Mouse (Mus musculus): ENCODE measurements at regions not wholly inside any gene's neighbourhood (a gene's known extent, or its start where the extent isn't known, plus 50 kb on each side); places are given as distances from the start of the nearest gene placed in this dataset.

GRCm38 (mm10) chr8:34482676-34483075, 371.1 kb upstream of the Gm10131 start:
- no peaks in the 10 kb centered on the region for H3K36me3 ChIP-seq (ENCODE audit: control insufficient read depth, insufficient read depth)
- no peak overlapping the region for H3K4me2 ChIP-seq (ENCODE audit: low read depth)
- H3ac ChIP-seq (ENCODE audit: control insufficient read depth, insufficient read length), result no peak overlapping the region
- no peaks in the 10 kb centered on the region for H3K27me3 ChIP-seq (ENCODE audit: control insufficient read depth, insufficient read depth, insufficient read length)
- no peaks in the 10 kb centered on the region for H3K79me2 ChIP-seq (ENCODE audit: control insufficient read depth, insufficient read depth)
- TF ChIP-seq CEBPB (IDR thresholded peaks at IDR 0.05; ENCODE audit: insufficient read depth, poor library complexity, severe bottlenecking), result no peak
- TF ChIP-seq REST (IDR thresholded peaks at IDR 0.05; ENCODE audit: insufficient read depth, insufficient read length), result no peak
- no peak overlapping the region for H3K4me3 ChIP-seq

- TF ChIP-seq CEBPB (IDR thresholded peaks at IDR 0.05; ENCODE audit: insufficient read depth, poor library complexity, severe bottlenecking), result no peak
- TF ChIP-seq MYOD1 (IDR thresholded peaks at IDR 0.05; ENCODE audit: control insufficient read depth in 1 of 3, insufficient read length in 2 of 3, low read depth in 2 of 3), result no peak
- no peak for TF ChIP-seq SRF (IDR thresholded peaks at IDR 0.05; ENCODE audit: control insufficient read depth, insufficient read length, low read depth)
- TF ChIP-seq REST (IDR thresholded peaks at IDR 0.05; ENCODE audit: insufficient read depth, insufficient read length), result no peak
- TF ChIP-seq TCF3 (IDR thresholded peaks at IDR 0.05; ENCODE audit: insufficient read length, low read depth), result no peak
- no peak for TF ChIP-seq POLR2AphosphoS2 (IDR thresholded peaks at IDR 0.05; ENCODE audit: insufficient read length, low read depth)
- no peak for TF ChIP-seq TCF12 (IDR thresholded peaks at IDR 0.05; ENCODE audit: insufficient read depth, poor library complexity, severe bottlenecking)
- no peak for TF ChIP-seq E2F4 (IDR thresholded peaks at IDR 0.05; ENCODE audit: insufficient read depth)
- no peak for TF ChIP-seq MAX (IDR thresholded peaks at IDR 0.05; ENCODE audit: low read depth)
- no peak for TF ChIP-seq POLR2A (IDR thresholded peaks at IDR 0.05; ENCODE audit: insufficient read length, low read depth)
- TF ChIP-seq USF1 (IDR thresholded peaks at IDR 0.05; ENCODE audit: low read depth), result no peak
- no peak for TF ChIP-seq MYOG (IDR thresholded peaks at IDR 0.05; ENCODE audit: control insufficient read depth in 1 of 3, insufficient read depth in 1 of 3, insufficient read length in 2 of 3, low read depth in 2 of 3)
- Histone ChIP-seq H3ac (ENCODE audit: control insufficient read depth, insufficient read length) (no peak overlapping the region), H3K4me2 (ENCODE audit: low read depth) (no peak overlapping the region), H3K79me2 (ENCODE audit: control insufficient read depth, insufficient read depth) (no peaks in the 10 kb centered on the region), H3K27me3 (ENCODE audit: control insufficient read depth, insufficient read depth, insufficient read length) (no peaks in the 10 kb centered on the region), H3K36me3 (ENCODE audit: control insufficient read depth, insufficient read depth) (no peaks in the 10 kb centered on the region), H3K4me3 (no peak overlapping the region)
These were observed 369.0 kb upstream of the Gm10131 start for GRCm38 (mm10) chr8:34480496-34480895.

GRCm38 (mm10) chr8:34478891-34479290, 367.4 kb upstream of the Gm10131 start:
- Histone ChIP-seq H3K79me2 (ENCODE audit: control insufficient read depth, insufficient read depth) (no peaks in the 10 kb centered on the region), H3K4me3 (no peak overlapping the region), H3K36me3 (ENCODE audit: control insufficient read depth, insufficient read depth) (no peaks in the 10 kb centered on the region), H3K27me3 (ENCODE audit: control insufficient read depth, insufficient read depth, insufficient read length) (no peaks in the 10 kb centered on the region), H3ac (ENCODE audit: control insufficient read depth, insufficient read length) (no peak overlapping the region), H3K4me2 (ENCODE audit: low read depth) (no peak overlapping the region)
- TF ChIP-seq MAX (IDR thresholded peaks at IDR 0.05; ENCODE audit: low read depth) (no peak), E2F4 (IDR thresholded peaks at IDR 0.05; ENCODE audit: insufficient read depth) (no peak), MYOD1 (IDR thresholded peaks at IDR 0.05; ENCODE audit: control insufficient read depth in 1 of 3, insufficient read length in 2 of 3, low read depth in 2 of 3) (no peak), CEBPB (IDR thresholded peaks at IDR 0.05; ENCODE audit: insufficient read depth, poor library complexity, severe bottlenecking) (no peak), REST (IDR thresholded peaks at IDR 0.05; ENCODE audit: insufficient read depth, insufficient read length) (no peak), POLR2AphosphoS2 (IDR thresholded peaks at IDR 0.05; ENCODE audit: insufficient read length, low read depth) (no peak)

DNA sequence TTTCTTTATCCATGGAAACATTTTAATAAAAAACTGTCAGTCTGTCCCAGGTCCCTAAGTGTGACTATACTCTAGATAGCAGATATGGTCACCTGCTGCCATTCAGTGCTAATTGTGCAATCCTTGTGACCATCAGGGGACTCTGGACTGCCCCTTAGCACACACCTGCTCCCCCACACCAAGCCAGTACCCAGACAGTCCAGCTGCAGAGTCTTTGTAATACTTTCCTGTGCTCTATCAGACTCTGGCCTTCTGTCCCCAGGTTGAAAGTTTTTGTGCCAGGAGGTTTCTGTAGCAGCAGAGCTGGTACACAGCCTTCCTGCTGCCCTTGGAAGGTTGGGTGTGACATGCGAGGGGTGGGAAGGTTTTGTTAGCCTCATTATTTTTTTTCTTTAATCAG, 366.9 kb upstream of the Gm10131 start:
- H3K27me3 ChIP-seq (ENCODE audit: control insufficient read depth, insufficient read depth, insufficient read length), result no peaks in the 10 kb centered on the region
- TF ChIP-seq USF1 (IDR thresholded peaks at IDR 0.05; ENCODE audit: low read depth) (no peak), REST (IDR thresholded peaks at IDR 0.05; ENCODE audit: insufficient read depth, insufficient read length) (no peak), TCF3 (IDR thresholded peaks at IDR 0.05; ENCODE audit: insufficient read length, low read depth) (no peak), MYOD1 (IDR thresholded peaks at IDR 0.05; ENCODE audit: control insufficient read depth in 1 of 3, insufficient read length in 2 of 3, low read depth in 2 of 3) (no peak), MYOG (IDR thresholded peaks at IDR 0.05; ENCODE audit: control insufficient read depth in 1 of 3, insufficient read depth in 1 of 3, insufficient read length in 2 of 3, low read depth in 2 of 3) (no peak), TCF12 (IDR thresholded peaks at IDR 0.05; ENCODE audit: insufficient read depth, poor library complexity, severe bottlenecking) (no peak), SRF (IDR thresholded peaks at IDR 0.05; ENCODE audit: control insufficient read depth, insufficient read length, low read depth) (no peak), MAX (IDR thresholded peaks at IDR 0.05; ENCODE audit: low read depth) (no peak)
- H3ac ChIP-seq (ENCODE audit: control insufficient read depth, insufficient read length), result no peak overlapping the region
- H3K4me3 ChIP-seq, result no peak overlapping the region
- no peaks in the 10 kb centered on the region for H3K36me3 ChIP-seq (ENCODE audit: control insufficient read depth, insufficient read depth)
- H3K79me2 ChIP-seq (ENCODE audit: control insufficient read depth, insufficient read depth), result no peaks in the 10 kb centered on the region
- no peak overlapping the region for H3K4me2 ChIP-seq (ENCODE audit: low read depth)

DNA sequence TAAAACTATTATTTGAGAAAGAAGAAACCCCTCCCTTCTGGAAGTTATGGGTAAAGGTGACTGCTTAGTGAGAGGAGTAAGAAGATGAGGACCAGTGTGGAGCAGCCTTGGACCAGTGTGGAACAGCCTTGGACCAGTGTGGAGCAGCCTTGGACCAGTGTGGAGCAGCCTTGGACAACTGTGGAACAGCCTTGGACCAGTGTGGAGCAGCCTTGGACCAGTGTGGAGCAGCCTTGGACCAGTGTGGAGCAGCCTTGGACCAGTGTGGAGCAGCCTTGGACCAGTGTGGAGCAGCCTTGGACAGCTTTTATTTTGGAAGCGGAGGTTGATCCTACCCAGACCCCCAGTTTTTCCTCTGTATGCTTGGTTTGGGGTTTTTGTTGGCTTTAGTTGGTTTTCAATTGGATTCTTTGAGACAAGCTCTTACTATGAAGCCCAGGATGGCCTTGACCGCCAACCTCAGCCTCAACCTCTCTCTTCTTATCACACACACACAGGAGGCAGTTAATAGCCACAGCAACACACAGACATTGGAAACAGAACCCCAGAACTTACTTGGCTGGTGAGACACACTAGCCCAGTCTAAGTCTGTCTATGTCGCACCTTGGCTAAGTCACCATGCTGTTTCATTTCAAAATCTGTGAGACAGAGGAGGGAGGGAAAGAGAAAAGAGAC, 364.7 kb upstream of the Gm10131 start:
- no peaks in the 10 kb centered on the region for H3K79me2 ChIP-seq (ENCODE audit: control insufficient read depth, insufficient read depth)
- no peak for TF ChIP-seq POLR2AphosphoS2 (IDR thresholded peaks at IDR 0.05; ENCODE audit: insufficient read length, low read depth)
- no peak for TF ChIP-seq MYOD1 (IDR thresholded peaks at IDR 0.05; ENCODE audit: control insufficient read depth in 1 of 3, insufficient read length in 2 of 3, low read depth in 2 of 3)
- no peak for TF ChIP-seq TCF3 (IDR thresholded peaks at IDR 0.05; ENCODE audit: insufficient read length, low read depth)
- TF ChIP-seq MAX (IDR thresholded peaks at IDR 0.05; ENCODE audit: low read depth), result no peak
- TF ChIP-seq TCF12 (IDR thresholded peaks at IDR 0.05; ENCODE audit: insufficient read depth, poor library complexity, severe bottlenecking), result no peak
- TF ChIP-seq MYOG (IDR thresholded peaks at IDR 0.05; ENCODE audit: control insufficient read depth in 1 of 3, insufficient read depth in 1 of 3, insufficient read length in 2 of 3, low read depth in 2 of 3), result no peak
- no peak for TF ChIP-seq USF1 (IDR thresholded peaks at IDR 0.05; ENCODE audit: low read depth)
- no peak for TF ChIP-seq SRF (IDR thresholded peaks at IDR 0.05; ENCODE audit: control insufficient read depth, insufficient read length, low read depth)
- no peak for TF ChIP-seq POLR2A (IDR thresholded peaks at IDR 0.05; ENCODE audit: insufficient read length, low read depth)
- no peak for TF ChIP-seq CEBPB (IDR thresholded peaks at IDR 0.05; ENCODE audit: insufficient read depth, poor library complexity, severe bottlenecking)
- no peak for TF ChIP-seq E2F4 (IDR thresholded peaks at IDR 0.05; ENCODE audit: insufficient read depth)
- TF ChIP-seq REST (IDR thresholded peaks at IDR 0.05; ENCODE audit: insufficient read depth, insufficient read length), result no peak

More for the DNA sequence above, 364.7 kb upstream of the Gm10131 start:
- Histone ChIP-seq H3K4me2 (ENCODE audit: low read depth) (no peak overlapping the region), H3K4me3 (no peak overlapping the region), H3K27me3 (ENCODE audit: control insufficient read depth, insufficient read depth, insufficient read length) (no peaks in the 10 kb centered on the region), H3ac (ENCODE audit: control insufficient read depth, insufficient read length) (no peak overlapping the region), H3K36me3 (ENCODE audit: control insufficient read depth, insufficient read depth) (no peaks in the 10 kb centered on the region)
